20 mouse cellular contexts compared by ENCODE assay signal in genomic region chrX:139552090-139552489, GRCm38 (mm10). TPM values are rescaled to one million over a fixed set of nuclear protein-coding genes. Genes with fewer than 3 reads are reported as not detected.
DNase-seq lines count a peak whose midpoint lies in the region; ATAC-seq and TF ChIP-seq lines count a peak whose summit lies in the region.
"Had no signal": no experiment of that assay in that cellular context is flagged by ENCODE, and none has a peak within 500 bp of the region (broad histone marks: within the 10 kb centered on the region; RNA-seq: fewer than 3 reads in every experiment).

No protein-coding gene starts in this region.

- H3K4me3 ChIP-seq in lung, adult 2 months (replicated peaks; ENCODE audit: extremely low read depth, low read depth, low read length), result no peak overlapping the region
- H3K4me3 ChIP-seq: embryonic facial prominence, embryonic 12.5 days; embryonic facial prominence, embryonic 15.5 days; heart, adult 2 months; hindbrain, embryonic 12.5 days; hindbrain, embryonic 15.5 days had no signal

- DNase-seq in lung, postnatal 36 days, result peak; percentile 5
- no peak for DNase-seq in lung, adult 2 months
- no peak for DNase-seq in cerebellum, postnatal 10 days
- DNase-seq in right cerebral cortex, postnatal 4 days, result no peak
- no peak for DNase-seq in heart, adult 9 months (ENCODE audit: low spot score in 2 of 2)
- DNase-seq: adrenal gland, adult 8-10 months; adrenal gland, postnatal 25 days; cerebellum, adult 2 months; cerebellum, postnatal 14 days; forebrain, postnatal 0 days; gastrocnemius, postnatal 25 days; heart, adult 2 months had no signal

- H3K4me1 ChIP-seq in lung, adult 2 months (ENCODE audit: control insufficient read depth, insufficient read depth, low read length), result no peaks in the 10 kb centered on the region
- H3K4me1 ChIP-seq: embryonic facial prominence, embryonic 12.5 days; embryonic facial prominence, embryonic 15.5 days; hindbrain, embryonic 12.5 days; hindbrain, embryonic 15.5 days had no signal

- no peak for TF ChIP-seq CTCF in lung, adult 2 months (IDR thresholded peaks at IDR 0.05; ENCODE audit: insufficient read depth, low read length)

- ATAC-seq in granulocyte monocyte progenitor cell, adult 5-6 weeks (replicated peaks; ENCODE audit: poor library complexity, severe bottlenecking), result peak; percentile 96
- ATAC-seq in monocyte, adult 5-6 weeks (replicated peaks; ENCODE audit: insufficient number of reproducible peaks, low FRiP score, low TSS enrichment, poor library complexity, severe bottlenecking), result peak; percentile 82
- ATAC-seq: CD4-positive, CD25-positive, alpha-beta regulatory T cell, adult 4 months; forebrain, embryonic 14.5 days; forebrain, postnatal 0 days had no signal

- 75% methylated on average over 2 of the region's 2 CpGs for WGBS in lung, adult 2 months

- TF ChIP-seq POLR2A in lung, adult 2 months (IDR thresholded peaks at IDR 0.05; ENCODE audit: borderline replicate concordance, extremely low read depth, low read depth, low read length), result no peak

RNA-seq across cellular contexts. Expression of gene Rnf128, which starts 11.0 kb away (rescaled TPM):
- polyA plus RNA-seq in lung, adult 2 months (2012; rRNA removed), result 1.4 and 1.5 TPM in 2 replicates
- 0.32 and 1.6 TPM in 2 replicates for total RNA-seq in granulocyte monocyte progenitor cell, adult 5-6 weeks (2014; fragmentation: Nextera tagmentation)
- total RNA-seq in granulocyte monocyte progenitor cell, adult 5-6 weeks (2017), result 0.78 and 2.2 TPM in 2 replicates
- 0.67 to 3.2 TPM (median 0.87 TPM) in 3 replicates for total RNA-seq in monocyte, adult 5-6 weeks (2017)
